Mouse (Mus musculus): Measurements from ENCODE around the gene Hdac4. TPM values are rescaled to one million over a fixed set of nuclear protein-coding genes. Genes with fewer than 3 reads are reported as not detected.

Hdac4 gene
- polyA plus RNA-seq, 1 experiment from 2014 or later, result 20.8 TPM

- H3K4me3 ChIP-seq, result no peak overlapping the region
Measured at GRCm38 (mm10) chr1:92014496-92014895, 181.0 kb downstream of the Hdac4 start.

GRCm38 (mm10) chr1:92006666-92007065 is 188.8 kb downstream of the Hdac4 start:
- 49% methylated on average over 1 of the region's 1 CpGs for WGBS
- Histone ChIP-seq H3K27ac (replicated peaks) (no peak overlapping the region), H3K36me3 (replicated peaks) (peaks cover 15% of the 10 kb centered on the region), H3K27me3 (replicated peaks; ENCODE audit: low read depth, poor library complexity, severe bottlenecking) (no peaks in the 10 kb centered on the region), H3K9me3 (no peaks in the 10 kb centered on the region), H3K4me1 (no peaks in the 10 kb centered on the region; the same call in 1 of the 2 replicates), H3K4me3 (no peak overlapping the region)
- no peak for DNase-seq (ENCODE audit: low spot score)

More at GRCm38 (mm10) chr1:92014496-92014895, 181.0 kb downstream of the Hdac4 start:
- Histone ChIP-seq H3K27me3 (replicated peaks; ENCODE audit: low read depth, poor library complexity, severe bottlenecking) (no peaks in the 10 kb centered on the region), H3K27ac (replicated peaks) (no peak overlapping the region), H3K36me3 (replicated peaks) (peaks cover 26% of the 10 kb centered on the region), H3K9me3 (no peaks in the 10 kb centered on the region), H3K4me1 (peaks cover 4% of the 10 kb centered on the region; the same call in 1 of the 2 replicates)
- no peak for DNase-seq (ENCODE audit: low spot score)

- H3K4me1 ChIP-seq, result no peaks in the 10 kb centered on the region; the same call in 1 of the 2 replicates
- H3K4me3 ChIP-seq, result no peak overlapping the region
- H3K27me3 ChIP-seq (replicated peaks; ENCODE audit: low read depth, poor library complexity, severe bottlenecking), result no peaks in the 10 kb centered on the region
- H3K36me3 ChIP-seq (replicated peaks), result peaks cover 20% of the 10 kb centered on the region
- H3K27ac ChIP-seq (replicated peaks), result no peak overlapping the region
- no peaks in the 10 kb centered on the region for H3K9me3 ChIP-seq
- DNase-seq (ENCODE audit: low spot score), result no peak
- WGBS, result 57% methylated on average over 2 of the region's 2 CpGs
Measured at GRCm38 (mm10) chr1:92005617-92005940, 189.9 kb downstream of the Hdac4 start.

- Histone ChIP-seq H3K36me3 (replicated peaks) (peaks cover 24% of the 10 kb centered on the region), H3K27me3 (replicated peaks; ENCODE audit: low read depth, poor library complexity, severe bottlenecking) (no peaks in the 10 kb centered on the region), H3K4me1 (no peaks in the 10 kb centered on the region; the same call in 1 of the 2 replicates), H3K27ac (replicated peaks) (no peak overlapping the region), H3K4me3 (no peak overlapping the region), H3K9me3 (no peaks in the 10 kb centered on the region)
- no peak for DNase-seq (ENCODE audit: low spot score)
- 81% methylated on average over 8 of the region's 8 CpGs for WGBS
Measured at GRCm38 (mm10) chr1:92004906-92005616, 190.4 kb downstream of the Hdac4 start.

- H3K4me3 ChIP-seq, result no peak overlapping the region
- WGBS, result 72% methylated on average over 1 of the region's 1 CpGs
- no peaks in the 10 kb centered on the region for H3K27me3 ChIP-seq (replicated peaks; ENCODE audit: low read depth, poor library complexity, severe bottlenecking)
Measured at GRCm38 (mm10) chr1:92004122-92004521, 191.4 kb downstream of the Hdac4 start.

GRCm38 (mm10) chr1:92000226-92000625 is 195.3 kb downstream of the Hdac4 start:
- Histone ChIP-seq H3K36me3 (replicated peaks) (peaks cover 53% of the 10 kb centered on the region), H3K9me3 (no peaks in the 10 kb centered on the region), H3K4me1 (no peaks in the 10 kb centered on the region; the same call in 1 of the 2 replicates), H3K4me3 (no peak overlapping the region), H3K27ac (replicated peaks) (no peak overlapping the region), H3K27me3 (replicated peaks; ENCODE audit: low read depth, poor library complexity, severe bottlenecking) (no peaks in the 10 kb centered on the region)
- DNase-seq (ENCODE audit: low spot score), result no peak
- WGBS, result 96% methylated on average over 2 of the region's 2 CpGs

More at GRCm38 (mm10) chr1:92004122-92004521, 191.4 kb downstream of the Hdac4 start:
- Histone ChIP-seq H3K4me1 (no peaks in the 10 kb centered on the region; the same call in 1 of the 2 replicates), H3K9me3 (no peaks in the 10 kb centered on the region), H3K36me3 (replicated peaks) (peaks cover 34% of the 10 kb centered on the region), H3K27ac (replicated peaks) (no peak overlapping the region)
- DNase-seq (ENCODE audit: low spot score), result no peak

GRCm38 (mm10) chr1:91993658-91994165 is 201.8 kb downstream of the Hdac4 start:
- H3K9me3 ChIP-seq, result no peaks in the 10 kb centered on the region
- no peaks in the 10 kb centered on the region for H3K27me3 ChIP-seq (replicated peaks; ENCODE audit: low read depth, poor library complexity, severe bottlenecking)
- H3K4me1 ChIP-seq, result no peaks in the 10 kb centered on the region
- no peak overlapping the region for H3K27ac ChIP-seq (replicated peaks)
- DNase-seq (ENCODE audit: low spot score), result no peak
- 83% methylated on average over 9 of the region's 9 CpGs for WGBS
- peaks cover 80% of the 10 kb centered on the region for H3K36me3 ChIP-seq (replicated peaks)
- H3K4me3 ChIP-seq, result no peak overlapping the region

GRCm38 (mm10) chr1:91992652-91993051 is 202.8 kb downstream of the Hdac4 start:
- no peak for DNase-seq (ENCODE audit: low spot score)
- H3K36me3 ChIP-seq (replicated peaks), result peaks cover 84% of the 10 kb centered on the region
- H3K4me3 ChIP-seq, result no peak overlapping the region
- no peaks in the 10 kb centered on the region for H3K27me3 ChIP-seq (replicated peaks; ENCODE audit: low read depth, poor library complexity, severe bottlenecking)
- H3K9me3 ChIP-seq, result no peaks in the 10 kb centered on the region
- no peak overlapping the region for H3K27ac ChIP-seq (replicated peaks)
- WGBS, result 84% methylated on average over 3 of the region's 3 CpGs
- no peaks in the 10 kb centered on the region for H3K4me1 ChIP-seq

GRCm38 (mm10) chr1:91991597-91991996 is 203.9 kb downstream of the Hdac4 start:
- H3K36me3 ChIP-seq (replicated peaks), result peaks cover 95% of the 10 kb centered on the region
- H3K27ac ChIP-seq (replicated peaks), result no peak overlapping the region
- H3K9me3 ChIP-seq, result no peaks in the 10 kb centered on the region
- no peaks in the 10 kb centered on the region for H3K4me1 ChIP-seq
- no peak overlapping the region for H3K4me3 ChIP-seq
- DNase-seq (ENCODE audit: low spot score), result no peak
- H3K27me3 ChIP-seq (replicated peaks; ENCODE audit: low read depth, poor library complexity, severe bottlenecking), result no peaks in the 10 kb centered on the region

GRCm38 (mm10) chr1:91990852-91991251 is 204.6 kb downstream of the Hdac4 start:
- H3K36me3 ChIP-seq (replicated peaks), result peaks cover 97% of the 10 kb centered on the region
- no peak for DNase-seq (ENCODE audit: low spot score)
- H3K27ac ChIP-seq (replicated peaks), result no peak overlapping the region
- no peaks in the 10 kb centered on the region for H3K27me3 ChIP-seq (replicated peaks; ENCODE audit: low read depth, poor library complexity, severe bottlenecking)
- no peak overlapping the region for H3K4me3 ChIP-seq
- H3K4me1 ChIP-seq, result no peaks in the 10 kb centered on the region
- H3K9me3 ChIP-seq, result no peaks in the 10 kb centered on the region
- WGBS, result 80% methylated on average over 5 of the region's 5 CpGs

GRCm38 (mm10) chr1:91988866-91989265 is 206.6 kb downstream of the Hdac4 start:
- no peaks in the 10 kb centered on the region for H3K9me3 ChIP-seq
- H3K36me3 ChIP-seq (replicated peaks), result peaks cover 94% of the 10 kb centered on the region
- DNase-seq (ENCODE audit: low spot score), result no peak
- WGBS, result 93% methylated on average over 1 of the region's 1 CpGs
- no peak overlapping the region for H3K4me3 ChIP-seq
- no peaks in the 10 kb centered on the region for H3K4me1 ChIP-seq
- no peaks in the 10 kb centered on the region for H3K27me3 ChIP-seq (replicated peaks; ENCODE audit: low read depth, poor library complexity, severe bottlenecking)
- no peak overlapping the region for H3K27ac ChIP-seq (replicated peaks)

GRCm38 (mm10) chr1:91987431-91987830 is 208.1 kb downstream of the Hdac4 start:
- no peak for DNase-seq (ENCODE audit: low spot score)
- Histone ChIP-seq H3K4me1 (no peaks in the 10 kb centered on the region), H3K27me3 (replicated peaks; ENCODE audit: low read depth, poor library complexity, severe bottlenecking) (no peaks in the 10 kb centered on the region), H3K4me3 (no peak overlapping the region), H3K9me3 (no peaks in the 10 kb centered on the region), H3K36me3 (replicated peaks) (peaks cover 95% of the 10 kb centered on the region), H3K27ac (replicated peaks) (no peak overlapping the region)
- 93% methylated on average over 8 of the region's 8 CpGs for WGBS

GRCm38 (mm10) chr1:91985783-91986182 is 209.7 kb downstream of the Hdac4 start:
- H3K27ac ChIP-seq (replicated peaks), result no peak overlapping the region
- DNase-seq (ENCODE audit: low spot score), result no peak
- no peak overlapping the region for H3K4me3 ChIP-seq
- peaks cover 95% of the 10 kb centered on the region for H3K36me3 ChIP-seq (replicated peaks)
- H3K27me3 ChIP-seq (replicated peaks; ENCODE audit: low read depth, poor library complexity, severe bottlenecking), result no peaks in the 10 kb centered on the region
- no peaks in the 10 kb centered on the region for H3K4me1 ChIP-seq
- no peaks in the 10 kb centered on the region for H3K9me3 ChIP-seq
